Mouse (Mus musculus) lung, embryonic 14.5 days (tissue): ENCODE data around the gene Inpp5k. TPM values are rescaled to one million over a fixed set of nuclear protein-coding genes. Genes with fewer than 3 reads are reported as not detected.
"Not testable (repeated sequence)": the region's sequence is repeated elsewhere in the genome, so short reads cannot be mapped to it uniquely, and the experiment has no call there.

Experiments used
- ATAC-seq: fragments of 200-750 bp; cut with Nextera tagmentation; 2 replicates; pipeline ENCODE4 v1.8.0; 2017; ENCODE audit warnings: mild to moderate bottlenecking, moderate TSS enrichment, moderate library complexity; ENCODE audit not compliant: insufficient read depth
- DNase-seq: peaks from one replicate; pipeline ENCODE4 v3.0.0-alpha.2; 2015
- H3K27ac ChIP-seq: fragments of 300-500 bp; sonication (generic); 2 replicates; pipeline ENCODE4 v1.5.1; 2014; ENCODE audit warnings: low read depth, mild to moderate bottlenecking, moderate library complexity
- H3K27me3 ChIP-seq: fragments of 300-500 bp; sonication (generic); 2 replicates; pipeline ENCODE4 v1.6.1; 2014; ENCODE audit warnings: low read length, control low read depth; ENCODE audit not compliant: insufficient read depth
- H3K36me3 ChIP-seq: fragments of 300-500 bp; sonication (generic); 2 replicates; pipeline ENCODE4 v1.6.1; 2014; ENCODE audit warnings: control low read depth; ENCODE audit not compliant: insufficient read depth
- H3K4me1 ChIP-seq: fragments of 300-500 bp; sonication (generic); 2 replicates; pipeline ENCODE4 v1.6.1; 2014; ENCODE audit warnings: antibody characterized with exemption, control low read depth; ENCODE audit not compliant: insufficient read depth
- H3K4me2 ChIP-seq: fragments of 300-500 bp; sonication (generic); 2 replicates; pipeline ENCODE4 v1.6.1; 2014; ENCODE audit warnings: mild to moderate bottlenecking
- H3K4me3 ChIP-seq: fragments of 300-500 bp; sonication (generic); 2 replicates; pipeline ENCODE4 v1.5.1; 2014; ENCODE audit warnings: low read depth, low read length
- H3K9ac ChIP-seq: fragments of 300-500 bp; sonication (generic); 2 replicates; pipeline ENCODE4 v1.6.1; 2014
- H3K9me3 ChIP-seq: fragments of 300-500 bp; sonication (generic); 2 replicates; pipeline ENCODE4 v1.6.1; 2016; ENCODE audit warnings: low read depth, low read length, control low read depth
- CTCF ChIP-seq: IDR thresholded peaks from 2 replicates; pipeline ENCODE4 v1.5.1; 2016; ENCODE audit warnings: antibody characterized with exemption, low read depth
- WGBS: fragments of 180-500 bp; shearing (Covaris S2); extraction: QIAGEN DNeasy Blood & Tissue Kit; methylation state at CpG from one replicate; pipeline ENCODE4 v1.1.7; 2014; 5-methylcytosine and 5-hydroxymethylcytosine counted together
- polyA plus RNA-seq: library from polyadenylated mRNA; unstranded; fragments of >200 nt; fragmentation: Nextera tagmentation; extraction: Ambion mirVana; gene quantifications from 2 replicates; pipeline ENCODE4 v1.2.1, GENCODE M21; 2014

The Inpp5k gene
- polyA plus RNA-seq, 1 experiment from 2014 or later, result 23.1 TPM

DNA sequence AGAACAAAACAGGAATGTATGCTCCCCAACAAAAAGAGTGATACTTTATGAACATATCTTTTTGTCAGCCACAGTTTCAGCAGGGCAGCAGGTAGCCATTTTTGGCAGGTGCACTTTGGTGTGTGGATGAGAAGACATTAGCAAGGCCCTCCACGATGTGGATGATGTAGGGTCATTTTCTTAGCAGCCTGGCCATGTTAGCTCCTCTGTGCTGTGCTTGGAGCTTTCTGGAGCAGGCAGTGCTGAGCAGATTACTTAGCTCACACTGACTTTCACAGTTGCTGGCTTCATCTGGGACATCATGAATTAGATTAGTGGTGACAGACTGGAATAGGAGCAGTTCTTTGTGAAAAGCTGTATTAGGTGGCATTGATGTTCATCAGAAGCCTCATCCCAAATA, 59.2 kb downstream of the Inpp5k start:
- 91% methylated on average over 1 of the region's 1 CpGs for WGBS
- H3K9ac ChIP-seq, result no peak overlapping the region
- no peak for ATAC-seq

DNA sequence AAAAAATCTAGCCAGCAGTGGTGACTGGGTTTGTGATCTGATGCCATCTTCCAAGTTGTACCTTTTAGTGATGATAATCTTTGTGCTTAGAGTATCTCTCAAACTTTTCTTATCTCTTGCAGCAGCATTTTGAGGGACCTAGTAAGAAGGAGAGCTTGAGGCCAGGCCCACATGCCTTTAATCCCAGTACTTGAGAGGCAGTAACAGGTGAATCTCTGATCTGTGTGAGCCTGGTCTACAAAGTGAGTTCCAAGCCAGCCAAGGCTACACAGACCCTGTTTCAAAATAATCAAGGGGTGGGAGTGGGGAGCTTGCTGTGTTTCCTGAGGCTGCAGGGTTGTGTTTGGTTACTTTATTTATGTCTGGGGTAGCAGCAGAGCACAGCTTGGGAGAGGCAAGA, 60.3 kb downstream of the Inpp5k start:
- DNase-seq, result no peak
- Histone ChIP-seq H3K36me3 (peaks cover 58% of the 10 kb centered on the region), H3K27ac (no peak overlapping the region), H3K9me3 (no peaks in the 10 kb centered on the region), H3K4me3 (no peak overlapping the region), H3K27me3 (no peaks in the 10 kb centered on the region), H3K4me1 (no peaks in the 10 kb centered on the region), H3K9ac (no peak overlapping the region), H3K4me2 (no peak overlapping the region)
- no peak for TF ChIP-seq CTCF
- no peak for ATAC-seq

More for the DNA sequence above, 59.2 kb downstream of the Inpp5k start:
- DNase-seq, result no peak
- Histone ChIP-seq H3K27me3 (no peaks in the 10 kb centered on the region), H3K36me3 (peaks cover 47% of the 10 kb centered on the region), H3K4me1 (no peaks in the 10 kb centered on the region), H3K27ac (no peak overlapping the region), H3K4me3 (no peak overlapping the region), H3K4me2 (no peak overlapping the region), H3K9me3 (no peaks in the 10 kb centered on the region)
- no peak for TF ChIP-seq CTCF

DNA sequence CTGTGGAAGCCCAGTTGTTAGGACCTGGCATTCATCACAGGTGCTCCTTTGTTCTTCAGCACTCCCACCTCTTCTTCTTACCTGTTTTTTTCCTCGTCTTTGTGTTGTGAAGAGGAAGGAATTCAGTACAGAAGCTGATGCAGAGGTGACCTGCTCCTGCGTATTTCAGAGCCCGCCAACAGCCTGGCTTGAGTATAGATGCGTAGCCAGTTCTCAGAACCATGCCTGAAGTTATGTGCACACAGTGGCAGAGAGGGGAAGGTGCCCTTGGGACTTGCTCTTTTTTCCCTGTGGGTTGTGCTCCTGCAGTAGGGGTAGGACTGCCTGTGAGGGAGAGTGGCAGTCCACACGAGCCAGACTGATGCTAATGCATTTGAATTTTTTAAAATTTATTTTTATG, 62.8 kb downstream of the Inpp5k start:
- Histone ChIP-seq H3K27ac (no peak overlapping the region), H3K9ac (no peak overlapping the region), H3K27me3 (no peaks in the 10 kb centered on the region), H3K36me3 (peaks cover 83% of the 10 kb centered on the region), H3K9me3 (no peaks in the 10 kb centered on the region), H3K4me3 (no peak overlapping the region), H3K4me2 (no peak overlapping the region), H3K4me1 (no peaks in the 10 kb centered on the region)
- no peak for TF ChIP-seq CTCF
- WGBS, result 91% methylated on average over 5 of the region's 5 CpGs
- ATAC-seq (no peak), DNase-seq (no peak)

DNA sequence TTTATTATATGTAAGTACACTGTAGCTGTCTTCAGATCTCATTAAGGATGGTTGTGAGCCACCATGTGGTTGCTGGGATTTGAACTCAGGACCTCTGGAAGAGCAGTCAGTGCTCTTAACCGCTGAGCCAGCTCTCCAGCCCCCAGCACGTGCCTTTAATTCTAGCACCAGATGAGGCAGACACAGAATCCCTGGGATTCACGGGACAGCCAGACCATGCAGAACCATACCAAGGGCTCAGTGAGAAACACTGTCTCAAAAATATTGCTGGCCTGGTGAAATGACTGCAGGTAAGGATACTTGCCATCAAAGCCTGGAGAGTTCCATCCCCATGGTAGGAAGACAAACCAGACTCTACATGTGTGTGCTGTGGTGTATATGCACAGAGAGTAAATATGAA, 66.7 kb downstream of the Inpp5k start:
- H3K9ac ChIP-seq, H3K4me3 ChIP-seq, DNase-seq, H3K4me2 ChIP-seq, H3K4me1 ChIP-seq, ATAC-seq, H3K27me3 ChIP-seq, H3K9me3 ChIP-seq, H3K27ac ChIP-seq: not testable (repeated sequence)
- H3K36me3 ChIP-seq, result peaks cover 93% of the 10 kb centered on the region
- WGBS, result 93% methylated on average over 3 of the region's 3 CpGs

Other genes with a start within 250 kb of the Inpp5k start
- gene Serpinf1, start 208.3 kb upstream of the Inpp5k start, polyA plus RNA-seq, result 41.7 and 44.6 TPM in 2 replicates
- 0.24 TPM in 1 of 2 replicates, not detected in the other for gene Serpinf2, start 191.4 kb upstream of the Inpp5k start, polyA plus RNA-seq
- 4.1 and 4.6 TPM in 2 replicates for gene Wdr81, start 176.3 kb upstream of the Inpp5k start, polyA plus RNA-seq
- 18.0 and 24.2 TPM in 2 replicates for gene Tlcd2, start 169.3 kb upstream of the Inpp5k start, polyA plus RNA-seq
- gene Prpf8, start 144.2 kb upstream of the Inpp5k start, polyA plus RNA-seq, result 96.9 and 104 TPM in 2 replicates
- 0.43 and 0.58 TPM in 2 replicates for gene Rilp, start 120.9 kb upstream of the Inpp5k start, polyA plus RNA-seq
- 11.6 and 15.2 TPM in 2 replicates for gene Scarf1, start 117.4 kb upstream of the Inpp5k start, polyA plus RNA-seq
- gene Slc43a2, start 99.3 kb upstream of the Inpp5k start, polyA plus RNA-seq, result 4.0 and 6.4 TPM in 2 replicates
- gene Pitpna, start 42.9 kb upstream of the Inpp5k start, polyA plus RNA-seq, result 84.7 and 89.6 TPM in 2 replicates
- 52.3 and 56.5 TPM in 2 replicates for gene Myo1c, start 19.5 kb downstream of the Inpp5k start, polyA plus RNA-seq
- gene Crk, start 48.3 kb downstream of the Inpp5k start, polyA plus RNA-seq, result 109 and 116 TPM in 2 replicates
- gene Ywhae, start 101.9 kb downstream of the Inpp5k start, polyA plus RNA-seq, result 1,066 and 1,071 TPM in 2 replicates
- gene Doc2b, start 165.1 kb downstream of the Inpp5k start, polyA plus RNA-seq, result 1.1 TPM in 2 replicates